Mouse (Mus musculus) embryonic facial prominence, embryonic 11.5 days (tissue): Measurements from ENCODE around the gene Cfap221. TPM values are rescaled to one million over a fixed set of nuclear protein-coding genes. Genes with fewer than 3 reads are reported as not detected.

Experiments used
- polyA plus RNA-seq: library from polyadenylated mRNA; unstranded; fragments of >200 nt; fragmentation: Nextera tagmentation; extraction: Ambion mirVana; gene quantifications from 2 replicates; pipeline ENCODE4 v1.2.1, GENCODE M21; 2014

Gene Cfap221
- polyA plus RNA-seq, 1 experiment from 2014 or later, result not detected

Other genes with a start within 250 kb of the Cfap221 start
- 9.7 and 11.8 TPM in 2 replicates for gene Ptpn4, start 159.6 kb downstream of the Cfap221 start, polyA plus RNA-seq
- gene Tmem177, start 84.0 kb downstream of the Cfap221 start, polyA plus RNA-seq, result 7.6 and 8.0 TPM in 2 replicates
- gene Sctr, start 9.7 kb upstream of the Cfap221 start, polyA plus RNA-seq, result not detected in 2 replicates
- gene Tmem37, start 76.8 kb upstream of the Cfap221 start, polyA plus RNA-seq, result 6.1 and 8.9 TPM in 2 replicates
- 674 and 686 TPM in 2 replicates for gene Dbi, start 123.8 kb upstream of the Cfap221 start, polyA plus RNA-seq
- gene 3110009E18Rik, start 124.0 kb upstream of the Cfap221 start, polyA plus RNA-seq, result 20.7 and 21.1 TPM in 2 replicates